Mouse (Mus musculus): ENCODE measurements at regions not wholly inside any gene's neighbourhood (a gene's known extent, or its start where the extent isn't known, plus 50 kb on each side); places are given as distances from the start of the nearest gene placed in this dataset.
"Not testable (repeated sequence)": the region's sequence is repeated elsewhere in the genome, so short reads cannot be mapped to it uniquely, and the experiment has no call there.

DNA sequence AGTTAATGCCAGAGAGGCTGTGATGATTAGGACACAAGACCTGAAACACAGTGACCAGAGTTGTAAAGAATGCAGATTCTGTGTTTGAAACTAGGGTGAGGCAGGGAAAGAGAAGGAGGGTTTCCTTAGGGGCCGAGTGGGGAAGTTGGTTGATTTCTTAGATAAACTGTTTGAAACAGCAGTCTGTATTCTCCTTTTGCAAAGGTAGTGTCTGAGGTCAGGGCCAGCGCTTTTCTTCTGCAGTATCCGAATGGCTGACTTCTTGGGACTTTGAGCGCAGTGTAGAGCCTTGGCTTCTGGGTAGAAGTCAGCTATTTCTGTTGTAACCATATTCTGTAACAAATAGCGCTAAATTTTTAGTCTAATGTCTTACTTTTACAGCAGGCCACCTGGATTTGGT is 133.7 kb downstream of the Dad1 start:
- 0 out of 2 replicates have a peak, but pooled peaks cover 7% of the 10 kb centered on the region for H3K9me3 ChIP-seq
- no peak overlapping the region for H3K27ac ChIP-seq
- no peak overlapping the region for H3K4me2 ChIP-seq
- H3K4me1 ChIP-seq (replicated peaks) = peaks cover 12% of the 10 kb centered on the region
- no peaks in the 10 kb centered on the region for H3K27me3 ChIP-seq
- 90% methylated on average over 5 of the region's 5 CpGs for WGBS
- no peak overlapping the region for H3K9ac ChIP-seq (replicated peaks)
- ATAC-seq (ENCODE audit: insufficient number of reproducible peaks, insufficient read depth, low FRiP score, low TSS enrichment, low read depth) = no peak
- no peak overlapping the region for H3K4me3 ChIP-seq (replicated peaks)
- H3K36me3 ChIP-seq = no peaks in the 10 kb centered on the region

DNA sequence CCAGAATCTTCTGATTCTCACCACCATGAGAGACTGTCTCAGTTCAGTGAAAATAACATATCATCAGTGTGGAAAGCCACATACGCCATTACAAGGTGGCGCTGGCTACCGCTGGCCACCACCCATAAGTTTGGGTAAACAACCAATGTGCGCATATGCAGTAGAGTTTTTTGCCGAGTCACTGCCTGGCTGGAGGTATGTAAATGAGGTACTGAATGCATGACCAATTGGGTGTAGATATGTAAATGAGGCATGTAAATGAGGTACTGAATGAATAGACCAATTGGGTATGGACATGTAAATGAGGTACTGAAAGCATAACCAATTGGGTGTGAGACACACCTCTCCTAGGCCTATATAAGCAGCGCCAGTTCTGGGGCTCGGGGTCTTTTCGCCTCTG is 136.3 kb downstream of the Dad1 start:
- H3K9me3 ChIP-seq; H3K27me3 ChIP-seq; H3K4me3 ChIP-seq (replicated peaks); H3K9ac ChIP-seq (replicated peaks); ATAC-seq (ENCODE audit: insufficient number of reproducible peaks, insufficient read depth, low FRiP score, low TSS enrichment, low read depth); H3K36me3 ChIP-seq; H3K4me1 ChIP-seq (replicated peaks); H3K4me2 ChIP-seq; H3K27ac ChIP-seq: not testable (repeated sequence)
- 94% methylated on average over 8 of the region's 8 CpGs for WGBS

DNA sequence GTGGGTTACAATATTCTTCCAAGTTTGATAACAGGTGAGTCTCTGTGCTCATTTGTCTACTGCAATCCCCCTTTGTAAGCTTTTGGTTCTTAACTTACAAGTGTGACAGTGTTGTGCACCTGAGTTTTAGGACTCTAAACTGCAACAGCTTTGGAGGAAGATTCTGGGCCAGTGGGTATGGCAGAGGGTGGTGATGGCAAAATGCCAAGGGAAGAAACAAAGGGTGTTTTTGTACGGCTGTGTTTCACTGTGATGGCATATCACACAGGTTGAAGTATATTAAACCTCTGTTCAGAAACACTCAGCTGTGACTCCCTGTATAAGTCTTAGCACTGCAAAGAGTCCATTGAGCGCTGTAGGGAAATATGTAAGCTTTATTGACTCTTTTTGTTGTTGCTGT is 140.7 kb downstream of the Dad1 start:
- Histone ChIP-seq H3K4me1 (replicated peaks) (peaks cover 17% of the 10 kb centered on the region), H3K27ac (no peak overlapping the region), H3K4me3 (replicated peaks) (no peak overlapping the region), H3K9ac (replicated peaks) (no peak overlapping the region), H3K36me3 (no peaks in the 10 kb centered on the region), H3K27me3 (no peaks in the 10 kb centered on the region), H3K9me3 (0 out of 2 replicates have a peak, but pooled peaks cover 7% of the 10 kb centered on the region), H3K4me2 (no peak overlapping the region)
- ATAC-seq (ENCODE audit: insufficient number of reproducible peaks, insufficient read depth, low FRiP score, low TSS enrichment, low read depth) = no peak
- WGBS = 91% methylated on average over 2 of the region's 2 CpGs

DNA sequence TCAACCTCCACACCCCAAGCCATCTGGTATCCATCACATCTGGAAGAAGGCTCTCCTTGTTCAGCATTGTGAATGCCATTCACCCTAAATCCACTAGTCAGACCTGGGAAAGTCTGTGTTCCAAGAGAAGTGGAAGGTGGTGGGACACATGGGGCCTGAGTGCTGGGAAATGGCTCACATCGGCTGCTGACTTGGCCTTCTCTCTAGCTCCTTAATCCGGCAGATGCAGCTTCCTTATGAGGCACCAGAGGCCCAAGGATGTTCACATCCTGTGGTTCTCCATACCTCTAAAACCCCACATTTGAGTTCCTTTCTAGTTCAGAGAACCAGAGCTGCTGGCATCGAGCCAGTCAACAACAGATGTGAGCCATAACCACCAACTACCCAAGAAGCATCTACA is 142.9 kb downstream of the Dad1 start:
- Histone ChIP-seq H3K27ac (peak overlapping the region; percentile 73; the same call in 1 of the 2 replicates), H3K4me3 (replicated peaks) (no peak overlapping the region), H3K36me3 (no peaks in the 10 kb centered on the region), H3K9ac (replicated peaks) (no peak overlapping the region), H3K4me2 (no peak overlapping the region), H3K9me3 (no peaks in the 10 kb centered on the region), H3K27me3 (no peaks in the 10 kb centered on the region), H3K4me1 (replicated peaks) (peaks cover 17% of the 10 kb centered on the region)
- ATAC-seq (ENCODE audit: insufficient number of reproducible peaks, insufficient read depth, low FRiP score, low TSS enrichment, low read depth) = 0 out of 2 replicates have a peak, but pooled peaks have one; percentile 31
- whole genome bisulfite sequencing = 58% methylated on average over 3 of the region's 3 CpGs

DNA sequence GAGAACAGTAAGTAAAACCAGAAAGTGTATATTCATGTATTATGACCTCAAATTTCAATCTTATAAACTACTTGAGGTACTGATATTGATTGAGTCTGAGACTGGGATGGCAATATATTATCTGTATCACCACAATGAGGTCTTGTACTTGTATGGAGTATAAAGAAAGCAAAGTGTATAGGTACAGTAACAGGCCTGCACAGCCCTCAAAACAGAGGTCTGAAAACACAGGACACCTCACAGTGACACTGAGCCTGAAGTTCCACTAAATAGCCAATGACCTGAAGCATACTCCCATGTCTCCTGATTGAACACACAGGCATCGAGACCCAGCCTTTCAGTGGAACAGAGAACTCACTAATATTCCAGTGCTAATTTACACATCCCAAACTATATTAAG is 144.8 kb downstream of the Dad1 start:
- no peaks in the 10 kb centered on the region for H3K27me3 ChIP-seq
- WGBS = 88% methylated on average over 1 of the region's 1 CpGs
- no peak overlapping the region for H3K9ac ChIP-seq (replicated peaks)
- no peak for ATAC-seq (ENCODE audit: insufficient number of reproducible peaks, insufficient read depth, low FRiP score, low TSS enrichment, low read depth)
- no peaks in the 10 kb centered on the region for H3K9me3 ChIP-seq
- H3K36me3 ChIP-seq = no peaks in the 10 kb centered on the region
- peaks cover 17% of the 10 kb centered on the region for H3K4me1 ChIP-seq (replicated peaks)
- H3K4me2 ChIP-seq = no peak overlapping the region
- H3K27ac ChIP-seq = no peak overlapping the region
- no peak overlapping the region for H3K4me3 ChIP-seq (replicated peaks)

DNA sequence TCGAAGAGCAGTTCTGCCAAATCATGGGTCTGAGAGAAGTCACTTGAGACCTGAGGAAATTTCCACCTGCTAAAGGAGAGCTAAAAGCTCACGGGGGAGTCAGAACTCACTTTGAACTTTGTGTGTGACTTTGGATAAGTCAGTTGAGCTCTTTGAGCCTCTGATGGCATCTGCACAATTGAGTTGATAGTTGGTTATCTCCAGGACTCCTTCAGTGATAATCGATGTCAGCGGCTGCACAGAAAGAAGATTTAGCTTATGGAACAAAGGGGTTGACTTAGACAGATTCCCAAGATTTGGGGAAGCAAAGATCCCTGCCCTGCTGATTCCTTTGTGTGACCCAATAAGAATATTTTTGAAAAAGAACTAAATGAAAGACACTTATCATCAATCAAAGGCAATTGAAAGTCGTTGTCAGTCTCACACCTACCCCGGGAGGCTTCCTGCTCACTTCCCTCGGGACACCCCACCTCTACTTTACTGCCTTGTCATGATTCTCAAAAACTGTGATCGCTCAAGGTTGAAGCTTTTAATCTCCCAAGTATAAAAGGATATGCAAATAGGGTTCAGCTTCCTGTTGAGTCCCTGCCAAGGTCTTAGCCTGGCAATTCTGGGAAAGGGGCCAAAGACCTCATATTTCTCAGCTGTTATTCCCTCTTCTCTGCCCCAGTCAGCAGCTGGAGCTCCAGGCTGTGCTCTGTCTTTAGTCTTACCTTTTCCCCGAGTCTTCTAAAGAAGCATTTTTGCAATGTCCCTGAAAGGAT is 145.4 kb downstream of the Dad1 start:
- 21% methylated on average over 9 of the region's 9 CpGs for WGBS
- Histone ChIP-seq H3K4me3 (replicated peaks) (no peak overlapping the region), H3K9ac (replicated peaks) (no peak overlapping the region), H3K27me3 (no peaks in the 10 kb centered on the region), H3K4me1 (replicated peaks) (peaks cover 17% of the 10 kb centered on the region), H3K36me3 (no peaks in the 10 kb centered on the region), H3K4me2 (no peak overlapping the region), H3K27ac (no peak overlapping the region), H3K9me3 (no peaks in the 10 kb centered on the region)
- ATAC-seq (ENCODE audit: insufficient number of reproducible peaks, insufficient read depth, low FRiP score, low TSS enrichment, low read depth) = no peak

DNA sequence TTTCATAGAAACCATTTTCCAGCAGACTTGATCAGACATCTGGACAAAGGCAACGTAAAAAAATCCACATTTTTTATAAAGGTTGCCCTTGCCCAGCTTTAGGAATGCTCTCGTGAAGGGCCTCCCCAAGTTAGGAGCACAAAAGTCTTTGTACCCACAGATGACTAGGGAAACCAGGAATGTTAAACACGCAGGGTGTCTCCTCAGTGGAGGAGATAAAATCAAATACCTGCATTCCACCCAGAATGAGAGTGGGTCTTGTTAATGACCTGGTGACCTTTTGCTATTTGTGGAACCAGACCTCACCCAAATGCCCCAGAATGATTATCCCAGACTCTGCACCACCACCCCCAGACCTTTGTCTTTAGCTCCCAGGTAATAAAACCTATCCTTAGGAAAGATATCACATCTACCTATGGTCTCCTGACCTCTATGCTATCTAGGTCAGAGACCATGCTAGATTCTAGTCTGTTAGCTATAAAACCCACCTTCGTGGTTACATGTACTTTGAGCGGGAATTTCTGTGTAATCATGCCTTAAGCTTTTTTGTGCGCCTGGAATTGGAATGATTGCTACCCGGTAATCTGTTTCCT is 146.6 kb downstream of the Dad1 start:
- WGBS = 71% methylated on average over 7 of the region's 7 CpGs
- Histone ChIP-seq H3K4me1 (replicated peaks) (peaks cover 17% of the 10 kb centered on the region), H3K36me3 (no peaks in the 10 kb centered on the region), H3K4me3 (replicated peaks) (no peak overlapping the region), H3K9ac (replicated peaks) (no peak overlapping the region), H3K27ac (no peak overlapping the region), H3K27me3 (no peaks in the 10 kb centered on the region), H3K4me2 (no peak overlapping the region), H3K9me3 (no peaks in the 10 kb centered on the region)
- no peak for ATAC-seq (ENCODE audit: insufficient number of reproducible peaks, insufficient read depth, low FRiP score, low TSS enrichment, low read depth)

DNA sequence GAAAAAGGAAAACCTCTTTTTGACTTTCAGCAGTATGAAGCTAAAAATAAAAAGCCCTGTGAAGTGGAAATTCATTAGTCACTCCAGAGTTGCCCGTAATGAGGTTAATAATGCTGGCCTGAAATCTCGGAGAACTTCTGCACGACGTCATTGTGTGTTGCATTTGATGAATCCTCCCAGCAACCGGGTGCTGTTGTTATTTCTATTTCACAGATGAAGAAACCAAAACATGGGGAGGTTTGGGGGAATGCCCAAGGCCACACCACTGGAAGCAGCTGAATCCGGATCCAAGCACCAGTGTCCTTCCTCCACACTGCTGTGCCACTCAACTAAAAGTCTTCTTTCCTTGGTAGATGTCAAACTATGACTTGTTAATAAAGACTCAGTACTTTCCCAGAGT is 149.7 kb downstream of the Dad1 start:
- ATAC-seq (ENCODE audit: insufficient number of reproducible peaks, insufficient read depth, low FRiP score, low TSS enrichment, low read depth) = no peak
- 85% methylated on average over 6 of the region's 6 CpGs for WGBS
- Histone ChIP-seq H3K36me3 (no peaks in the 10 kb centered on the region), H3K4me1 (replicated peaks) (peaks cover 11% of the 10 kb centered on the region), H3K27ac (no peak overlapping the region), H3K9ac (replicated peaks) (no peak overlapping the region), H3K9me3 (no peaks in the 10 kb centered on the region), H3K4me2 (no peak overlapping the region), H3K27me3 (no peaks in the 10 kb centered on the region), H3K4me3 (replicated peaks) (no peak overlapping the region)

DNA sequence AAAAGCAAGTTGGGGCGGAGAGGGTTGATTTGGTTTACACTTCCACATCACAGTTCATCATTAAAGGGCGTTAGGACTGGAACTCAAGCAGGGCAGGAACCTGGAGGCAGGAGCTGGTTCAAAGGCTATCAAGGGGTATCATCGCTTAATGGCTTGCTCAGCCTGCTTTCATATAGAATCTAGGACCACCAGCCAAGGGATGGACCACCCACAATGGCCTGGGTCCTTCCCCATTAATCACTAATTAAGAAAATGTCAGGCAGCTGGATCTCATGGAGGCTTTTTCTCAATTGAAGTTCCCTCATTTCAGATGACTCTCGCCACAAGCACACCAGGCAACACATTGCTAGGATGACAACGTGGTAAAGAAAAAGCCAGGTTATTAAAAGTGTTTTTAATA is 150.4 kb downstream of the Dad1 start:
- WGBS = 69% methylated on average over 5 of the region's 5 CpGs
- Histone ChIP-seq H3K4me3 (replicated peaks) (no peak overlapping the region), H3K27ac (no peak overlapping the region), H3K36me3 (no peaks in the 10 kb centered on the region), H3K4me2 (no peak overlapping the region), H3K9ac (replicated peaks) (no peak overlapping the region), H3K4me1 (replicated peaks) (peaks cover 7% of the 10 kb centered on the region), H3K27me3 (no peaks in the 10 kb centered on the region), H3K9me3 (no peaks in the 10 kb centered on the region)
- ATAC-seq (ENCODE audit: insufficient number of reproducible peaks, insufficient read depth, low FRiP score, low TSS enrichment, low read depth) = no peak

DNA sequence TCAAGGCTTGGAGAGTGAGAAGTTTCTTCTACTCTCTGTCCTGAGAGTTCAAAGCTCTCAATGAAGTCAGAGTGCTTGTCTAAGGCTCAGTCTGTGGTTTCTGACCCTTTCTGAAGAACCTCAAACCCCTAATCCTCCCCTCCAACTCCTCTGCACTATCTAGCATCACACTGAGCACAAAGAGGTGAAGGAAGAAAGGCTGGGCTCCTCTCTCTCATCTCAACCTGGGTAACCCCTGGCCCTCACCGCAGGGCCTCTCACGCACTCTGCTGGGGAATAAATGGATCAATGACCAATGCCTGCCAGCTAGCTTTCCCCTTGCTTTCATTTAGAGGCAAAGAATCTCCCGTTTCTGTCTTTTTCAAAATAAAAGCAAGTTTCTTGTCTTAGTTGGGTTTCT is 150.8 kb downstream of the Dad1 start:
- 62% methylated on average over 3 of the region's 3 CpGs for WGBS
- no peaks in the 10 kb centered on the region for H3K9me3 ChIP-seq

DNA sequence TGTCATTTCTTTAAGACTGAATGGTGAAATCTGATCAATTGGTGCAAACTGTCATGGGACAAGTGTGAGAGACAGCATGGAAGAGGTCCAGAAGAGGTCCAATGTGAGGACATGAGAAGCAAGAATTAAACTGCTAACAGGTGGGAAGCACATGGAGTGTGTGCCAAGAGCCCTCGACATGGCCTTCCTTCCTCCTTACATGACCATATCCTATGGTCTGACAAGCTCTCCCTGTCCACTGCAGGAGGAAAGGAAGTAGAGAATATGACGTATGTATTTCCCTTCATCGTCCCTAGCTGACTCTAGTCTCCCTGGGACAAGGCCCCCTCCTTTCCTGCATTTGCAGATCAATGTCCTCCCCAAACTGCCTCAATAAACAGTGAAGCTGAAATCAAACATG is 152.1 kb downstream of the Dad1 start:
- Histone ChIP-seq H3K4me2 (no peak overlapping the region), H3K36me3 (no peaks in the 10 kb centered on the region), H3K4me1 (replicated peaks) (peaks cover 20% of the 10 kb centered on the region), H3K9me3 (no peaks in the 10 kb centered on the region), H3K27ac (no peak overlapping the region), H3K9ac (replicated peaks) (no peak overlapping the region), H3K27me3 (no peaks in the 10 kb centered on the region), H3K4me3 (replicated peaks) (no peak overlapping the region)
- no peak for ATAC-seq (ENCODE audit: insufficient number of reproducible peaks, insufficient read depth, low FRiP score, low TSS enrichment, low read depth)
- WGBS = 54% methylated on average over 3 of the region's 3 CpGs

More for the DNA sequence above, 150.8 kb downstream of the Dad1 start:
- ATAC-seq (ENCODE audit: insufficient number of reproducible peaks, insufficient read depth, low FRiP score, low TSS enrichment, low read depth) = no peak
- Histone ChIP-seq H3K4me3 (replicated peaks) (no peak overlapping the region), H3K36me3 (no peaks in the 10 kb centered on the region), H3K9ac (replicated peaks) (no peak overlapping the region), H3K4me1 (replicated peaks) (peaks cover 8% of the 10 kb centered on the region), H3K4me2 (no peak overlapping the region), H3K27ac (no peak overlapping the region), H3K27me3 (no peaks in the 10 kb centered on the region)

DNA sequence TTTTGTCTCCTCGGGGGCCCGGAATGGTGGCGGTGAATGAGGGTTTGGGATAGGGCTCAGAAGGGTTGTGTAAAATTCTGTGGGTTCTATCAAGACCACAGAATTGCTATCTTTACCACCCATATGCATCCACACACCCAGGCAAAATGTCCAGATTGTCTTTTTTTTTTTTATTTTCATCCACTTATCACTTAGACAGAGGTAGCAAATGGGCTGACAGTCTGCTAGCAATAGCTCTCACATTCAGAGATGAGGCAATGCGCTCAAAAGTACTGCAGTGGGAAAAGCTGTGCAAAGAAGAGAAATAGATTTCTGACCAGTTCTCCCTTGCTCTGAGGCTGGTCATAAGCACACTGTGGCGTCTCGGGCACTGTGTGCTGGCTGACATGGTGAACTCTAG is 154.5 kb downstream of the Dad1 start:
- no peaks in the 10 kb centered on the region for H3K9me3 ChIP-seq
- H3K27me3 ChIP-seq = no peaks in the 10 kb centered on the region
- H3K4me1 ChIP-seq (replicated peaks) = peaks cover 20% of the 10 kb centered on the region
- no peak overlapping the region for H3K27ac ChIP-seq
- ATAC-seq (ENCODE audit: insufficient number of reproducible peaks, insufficient read depth, low FRiP score, low TSS enrichment, low read depth) = no peak
- H3K36me3 ChIP-seq = no peaks in the 10 kb centered on the region
- 94% methylated on average over 6 of the region's 6 CpGs for WGBS
- no peak overlapping the region for H3K4me3 ChIP-seq (replicated peaks)
- no peak overlapping the region for H3K9ac ChIP-seq (replicated peaks)
- no peak overlapping the region for H3K4me2 ChIP-seq
